ENCODE assay signal across 10 mouse cellular contexts in the genomic region with DNA sequence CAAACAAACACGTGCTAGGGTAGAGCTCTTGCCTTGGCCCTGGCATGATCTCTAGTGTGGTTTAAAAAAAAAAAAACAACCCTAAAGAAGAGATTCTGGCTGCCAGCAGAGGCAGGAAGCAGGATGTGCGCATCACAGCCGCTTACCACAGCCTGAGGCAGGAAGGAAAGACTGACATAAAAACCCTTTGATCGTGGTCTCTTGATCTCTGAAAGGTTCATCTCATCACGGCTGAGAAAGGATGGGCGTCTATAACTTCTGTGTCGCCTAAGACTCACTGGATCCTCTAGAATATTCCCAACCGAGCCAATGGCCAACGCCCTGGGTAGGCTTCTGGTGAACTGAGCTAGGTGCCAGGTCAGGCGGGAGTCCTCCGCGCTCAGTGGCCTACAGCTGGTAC. TPM values are rescaled to one million over a fixed set of nuclear protein-coding genes. Genes with fewer than 3 reads are reported as not detected.
DNase-seq lines count a peak whose midpoint lies in the region; ATAC-seq lines count a peak whose summit lies in the region.
"Had no signal": no experiment of that assay in that cellular context is flagged by ENCODE, and none has a peak within 500 bp of the region (broad histone marks: within the 10 kb centered on the region; RNA-seq: fewer than 3 reads in every experiment).

No protein-coding gene starts in this region.

- H3K36me3 ChIP-seq in midbrain, embryonic 11.5 days (ENCODE audit: control insufficient read depth, insufficient read depth, low read length): no peaks in the 10 kb centered on the region

- H3K27me3 ChIP-seq in midbrain, embryonic 11.5 days (ENCODE audit: control insufficient read depth, insufficient read depth, low read length): no peaks in the 10 kb centered on the region

- peak; percentile 27 for DNase-seq in adrenal gland, adult 2 months
- DNase-seq in adrenal gland, adult 8-10 months: no peak
- peak; percentile 72 to 74 for DNase-seq in B cell, adult 2 months
- DNase-seq in kidney, postnatal 14 days: peak; percentile 56
- DNase-seq in spleen, adult 12 weeks (ENCODE audit: low spot score): peak; percentile 42
- DNase-seq in midbrain, embryonic 11.5 days (ENCODE audit: low spot score, missing footprints): no peak
- no peak for DNase-seq in urinary bladder, postnatal 25 days (ENCODE audit: low spot score)
- DNase-seq in heart, adult 8-10 months (ENCODE audit: low spot score): no peak
- DNase-seq: cerebellum, adult 8-10 months; heart, postnatal 10 days had no signal

- no peak overlapping the region for H3K4me3 ChIP-seq in midbrain, embryonic 11.5 days (ENCODE audit: low read depth, low read length)

- H3K9me3 ChIP-seq in midbrain, embryonic 11.5 days (ENCODE audit: control insufficient read depth, low read length): no peaks in the 10 kb centered on the region

- H3K4me1 ChIP-seq in midbrain, embryonic 11.5 days (ENCODE audit: control insufficient read depth, insufficient read depth, low read length): no peaks in the 10 kb centered on the region

- H3K27ac ChIP-seq in midbrain, embryonic 11.5 days (ENCODE audit: low read depth, low read length): no peak overlapping the region

- H3K4me2 ChIP-seq in midbrain, embryonic 11.5 days: no peak overlapping the region

- ATAC-seq in midbrain, embryonic 11.5 days (ENCODE audit: low FRiP score): no peak

- no peak overlapping the region for H3K9ac ChIP-seq in midbrain, embryonic 11.5 days (ENCODE audit: low read length)

- WGBS in midbrain, embryonic 11.5 days: 89% methylated on average over 12 of the region's 12 CpGs

RNA-seq across cellular contexts. Expression of gene Emid1, which starts 25.1 kb away (rescaled TPM):
- 1 to 10 TPM; 3.1 to 4.6 TPM for total RNA-seq in adrenal gland, adult 2 months (2021)
- polyA plus RNA-seq in adrenal gland, adult 2 months (2012; rRNA removed): 20.1 and 22.9 TPM in 2 replicates
- total RNA-seq in adrenal gland, adult 8-10 months (2022): 1 to 10 TPM; 3.7 to 6.6 (median 3.9) TPM
- polyA plus RNA-seq in midbrain, embryonic 11.5 days (2014; fragmentation: Nextera tagmentation; extraction: Ambion mirVana): 12.3 and 13.7 TPM in 2 replicates
- 1 to 10 TPM in 1 of 4 experiments, under 1 TPM in 3; 0.73 to 2.0 (median 0.90) TPM for total RNA-seq in heart, adult 8-10 months (2022)

Comparison
In these comparisons a context has a peak if more than half of its experiments do, and no peak if none do; other contexts are left out.
1. DNase-seq: peak in adrenal gland, adult 2 months (single experiment), B cell, adult 2 months (2 of 2), kidney, postnatal 14 days (single experiment) and spleen, adult 12 weeks (single experiment); none in adrenal gland, adult 8-10 months (single experiment), midbrain, embryonic 11.5 days (single experiment), urinary bladder, postnatal 25 days (single experiment) and heart, adult 8-10 months (single experiment).